Mouse (Mus musculus): ENCODE measurements at regions not wholly inside any gene's neighbourhood (a gene's known extent, or its start where the extent isn't known, plus 50 kb on each side); places are given as distances from the start of the nearest gene placed in this dataset.
A peak's percentile ranks its signal among the peaks of the same experiment; 100 is the strongest.

GRCm38 (mm10) chr12:109272101-109272500 is 180.5 kb upstream of the Dlk1 start:
- no peak for DNase-seq

- DNase-seq: no peak
These were observed 137.8 kb upstream of the Dlk1 start for GRCm38 (mm10) chr12:109314850-109315249.

- no peak for DNase-seq
These were observed 126.6 kb upstream of the Dlk1 start for GRCm38 (mm10) chr12:109325986-109326385.

GRCm38 (mm10) chr12:109371327-109371726 is 81.3 kb upstream of the Dlk1 start:
- DNase-seq: no peak

- DNase-seq: no peak
These were observed 66.8 kb upstream of the Dlk1 start for GRCm38 (mm10) chr12:109385794-109386193.

GRCm38 (mm10) chr12:109388791-109389190 is 63.8 kb upstream of the Dlk1 start:
- no peak for DNase-seq

GRCm38 (mm10) chr12:109390388-109390920 is 62.2 kb upstream of the Dlk1 start:
- DNase-seq: no peak

GRCm38 (mm10) chr12:109390978-109391377 is 61.6 kb upstream of the Dlk1 start:
- no peak for DNase-seq

- no peak for DNase-seq
These were observed 59.3 kb upstream of the Dlk1 start for GRCm38 (mm10) chr12:109393326-109393725.

- DNase-seq: peak; percentile 35
These were observed 58.8 kb upstream of the Dlk1 start for GRCm38 (mm10) chr12:109393795-109394194.

GRCm38 (mm10) chr12:109394396-109394795 is 58.2 kb upstream of the Dlk1 start:
- peak; percentile 8 for DNase-seq

GRCm38 (mm10) chr12:109396614-109397013 is 56.0 kb upstream of the Dlk1 start:
- DNase-seq: no peak

GRCm38 (mm10) chr12:109397175-109398058 is 55.2 kb upstream of the Dlk1 start:
- peak; percentile 14 for DNase-seq

- no peak for DNase-seq
These were observed 54.1 kb upstream of the Dlk1 start for GRCm38 (mm10) chr12:109398473-109398872.

GRCm38 (mm10) chr12:109398951-109399350 is 53.7 kb upstream of the Dlk1 start:
- DNase-seq: no peak

GRCm38 (mm10) chr12:109399591-109399990 is 53.0 kb upstream of the Dlk1 start:
- DNase-seq: no peak

GRCm38 (mm10) chr12:109400041-109400440 is 52.6 kb upstream of the Dlk1 start:
- no peak for DNase-seq

- no peak for DNase-seq
These were observed 51.6 kb upstream of the Dlk1 start for GRCm38 (mm10) chr12:109400936-109401586.

- no peak for DNase-seq
These were observed 50.9 kb upstream of the Dlk1 start for GRCm38 (mm10) chr12:109401696-109402095.

- no peak for DNase-seq
These were observed 50.4 kb upstream of the Dlk1 start for GRCm38 (mm10) chr12:109402226-109402625.

All from cerebellum, adult 9-11 months (tissue).